Mouse (Mus musculus) midbrain, embryonic 12.5 days (tissue): ENCODE measurements around the gene Kit. TPM values are rescaled to one million over a fixed set of nuclear protein-coding genes. Genes with fewer than 3 reads are reported as not detected.

Experiments
- ATAC-seq: fragments of 200-750 bp; cut with Nextera tagmentation; 2 replicates; pipeline ENCODE4 v1.8.0; 2017; ENCODE audit warnings: low read depth, moderate TSS enrichment, moderate library complexity; ENCODE audit not compliant: low FRiP score
- H3K27ac ChIP-seq: fragments of 300-500 bp; sonication (generic); replicated peaks from 2 replicates; pipeline ENCODE4 v1.5.1; 2016; ENCODE audit warnings: mild to moderate bottlenecking
- H3K27me3 ChIP-seq: fragments of 300-500 bp; sonication (generic); 2 replicates; pipeline ENCODE4 v1.6.1; 2016; ENCODE audit warnings: mild to moderate bottlenecking
- H3K36me3 ChIP-seq: fragments of 300-500 bp; sonication (generic); 2 replicates; pipeline ENCODE4 v1.6.1; 2016
- H3K4me1 ChIP-seq: fragments of 300-500 bp; sonication (generic); 2 replicates; pipeline ENCODE4 v1.6.1; 2016
- H3K4me2 ChIP-seq: fragments of 300-500 bp; sonication (generic); replicated peaks from 2 replicates; pipeline ENCODE4 v1.6.1; 2016; ENCODE audit warnings: mild to moderate bottlenecking, moderate library complexity
- H3K4me3 ChIP-seq: fragments of 300-500 bp; sonication (generic); 2 replicates; pipeline ENCODE4 v1.5.1; 2016; ENCODE audit warnings: mild to moderate bottlenecking
- H3K9ac ChIP-seq: fragments of 300-500 bp; sonication (generic); replicated peaks from 2 replicates; pipeline ENCODE4 v1.6.1; 2016; ENCODE audit warnings: mild to moderate bottlenecking, moderate library complexity
- H3K9me3 ChIP-seq: fragments of 300-500 bp; sonication (generic); 2 replicates; pipeline ENCODE4 v1.6.1; 2016; ENCODE audit warnings: mild to moderate bottlenecking
- WGBS: fragments of 180-500 bp; shearing (Covaris S2); methylation state at CpG from one replicate; pipeline ENCODE4 v1.1.7; 2016; 5-methylcytosine and 5-hydroxymethylcytosine counted together
- polyA plus RNA-seq: library from polyadenylated mRNA; unstranded; fragments of >200 nt; fragmentation: Nextera tagmentation; extraction: Ambion mirVana; gene quantifications from 2 replicates; pipeline ENCODE4 v1.2.1, GENCODE M21; 2016

Gene Kit
- polyA plus RNA-seq, 1 experiment from 2014 or later: 19.7 TPM

DNA sequence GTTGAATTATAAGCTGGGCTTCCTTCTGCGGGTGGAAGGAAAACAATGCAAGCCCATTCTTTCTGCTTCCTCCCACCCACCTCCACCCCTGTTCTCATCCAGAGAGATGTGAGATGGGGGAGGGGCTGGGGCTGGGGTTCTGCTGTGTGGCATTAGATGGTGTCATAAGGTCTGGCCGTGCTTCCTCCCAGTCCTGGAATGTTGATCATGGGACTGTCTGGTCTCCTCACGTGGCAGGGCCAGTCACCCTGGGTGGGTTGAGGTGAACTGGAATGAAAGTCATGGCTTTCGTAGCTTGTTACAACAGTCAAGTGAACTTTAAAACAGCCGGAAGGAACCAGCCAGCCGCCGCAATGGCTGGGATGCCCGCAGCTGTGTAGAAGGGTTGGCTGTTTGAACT is 78.7 kb downstream of the Kit start:
- Histone ChIP-seq H3K27ac (no peak overlapping the region), H3K4me1 (peaks cover 7% of the 10 kb centered on the region; the same call in 1 of the 2 replicates), H3K27me3 (no peaks in the 10 kb centered on the region), H3K9ac (no peak overlapping the region), H3K4me3 (no peak overlapping the region), H3K4me2 (no peak overlapping the region), H3K36me3 (peaks cover 34% of the 10 kb centered on the region), H3K9me3 (no peaks in the 10 kb centered on the region)
- WGBS: 93% methylated on average over 8 of the region's 8 CpGs
- ATAC-seq: no peak

DNA sequence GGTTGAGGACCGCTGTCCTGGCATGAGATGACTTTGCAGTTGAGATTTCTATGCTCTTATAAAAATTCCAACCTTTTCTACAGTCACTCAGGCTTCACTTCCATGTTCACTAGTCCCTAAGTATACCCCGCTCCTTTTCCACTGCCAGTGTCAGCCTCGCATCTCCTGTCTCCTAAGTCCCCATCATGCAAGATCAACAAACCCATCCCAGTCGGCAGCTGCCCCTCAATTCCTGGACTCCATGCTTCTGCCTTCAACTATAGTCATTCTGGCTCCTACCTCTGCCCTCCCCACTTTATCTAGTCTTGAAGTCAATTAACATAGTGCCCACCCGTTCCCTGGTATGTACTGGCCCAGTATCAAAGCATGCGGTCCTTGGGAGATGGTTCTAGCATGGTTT is 83.9 kb downstream of the Kit start:
- H3K4me2 ChIP-seq: no peak overlapping the region
- H3K36me3 ChIP-seq: peaks cover 22% of the 10 kb centered on the region
- ATAC-seq: no peak
- no peak overlapping the region for H3K4me3 ChIP-seq
- H3K9me3 ChIP-seq: 0 out of 2 replicates have a peak, but pooled peaks cover 3% of the 10 kb centered on the region
- no peak overlapping the region for H3K27ac ChIP-seq
- WGBS: 91% methylated on average over 6 of the region's 6 CpGs
- no peaks in the 10 kb centered on the region for H3K4me1 ChIP-seq
- H3K9ac ChIP-seq: no peak overlapping the region
- H3K27me3 ChIP-seq: no peaks in the 10 kb centered on the region

DNA sequence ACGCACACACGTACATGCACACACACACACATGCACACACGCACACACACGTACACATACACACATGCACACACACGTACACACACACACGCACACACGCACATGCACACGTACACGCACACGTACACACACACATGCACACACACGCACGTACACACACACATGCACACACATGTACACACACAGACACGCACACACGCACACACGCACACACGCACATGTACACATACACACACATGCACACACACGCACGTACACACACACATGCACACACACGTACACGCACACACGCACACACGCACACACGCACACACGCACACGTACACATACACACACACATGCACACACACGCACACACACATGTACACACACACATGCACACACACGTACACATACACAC is 85.6 kb downstream of the Kit start:
- no peak overlapping the region for H3K4me3 ChIP-seq
- no peaks in the 10 kb centered on the region for H3K4me1 ChIP-seq
- no peak overlapping the region for H3K9ac ChIP-seq
- H3K9me3 ChIP-seq: 0 out of 2 replicates have a peak, but pooled peaks cover 3% of the 10 kb centered on the region
- H3K4me2 ChIP-seq: no peak overlapping the region
- ATAC-seq: no peak
- 0 out of 2 replicates have a peak, but pooled peaks cover 4% of the 10 kb centered on the region for H3K36me3 ChIP-seq
- WGBS: 97% methylated on average over 27 of the region's 27 CpGs
- H3K27ac ChIP-seq: no peak overlapping the region
- H3K27me3 ChIP-seq: no peaks in the 10 kb centered on the region

DNA sequence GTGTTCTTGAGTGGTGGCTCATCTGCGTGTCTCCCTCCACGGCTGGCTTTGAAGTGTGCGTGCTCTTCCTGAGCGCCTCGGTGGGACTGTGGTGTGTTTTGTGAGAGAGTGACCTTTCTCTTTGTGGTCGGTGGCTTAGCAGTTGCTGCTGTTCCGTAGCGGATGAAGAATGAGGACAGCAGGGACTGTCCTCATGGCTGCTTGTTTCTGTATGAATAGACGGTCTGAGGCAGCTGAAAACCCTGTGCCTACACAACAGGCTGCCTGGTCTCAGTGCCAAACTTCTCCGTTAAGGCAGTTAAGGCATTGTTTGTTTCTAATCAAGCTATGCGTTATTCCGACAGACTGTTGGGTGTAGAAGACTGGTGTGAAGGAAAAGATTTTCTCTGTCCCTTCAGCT is 87.8 kb downstream of the Kit start:
- Histone ChIP-seq H3K9me3 (0 out of 2 replicates have a peak, but pooled peaks cover 3% of the 10 kb centered on the region), H3K27me3 (no peaks in the 10 kb centered on the region), H3K4me2 (no peak overlapping the region), H3K9ac (no peak overlapping the region), H3K27ac (no peak overlapping the region), H3K4me1 (no peaks in the 10 kb centered on the region), H3K4me3 (no peak overlapping the region), H3K36me3 (no peaks in the 10 kb centered on the region)
- WGBS: 73% methylated on average over 12 of the region's 12 CpGs
- ATAC-seq: no peak

DNA sequence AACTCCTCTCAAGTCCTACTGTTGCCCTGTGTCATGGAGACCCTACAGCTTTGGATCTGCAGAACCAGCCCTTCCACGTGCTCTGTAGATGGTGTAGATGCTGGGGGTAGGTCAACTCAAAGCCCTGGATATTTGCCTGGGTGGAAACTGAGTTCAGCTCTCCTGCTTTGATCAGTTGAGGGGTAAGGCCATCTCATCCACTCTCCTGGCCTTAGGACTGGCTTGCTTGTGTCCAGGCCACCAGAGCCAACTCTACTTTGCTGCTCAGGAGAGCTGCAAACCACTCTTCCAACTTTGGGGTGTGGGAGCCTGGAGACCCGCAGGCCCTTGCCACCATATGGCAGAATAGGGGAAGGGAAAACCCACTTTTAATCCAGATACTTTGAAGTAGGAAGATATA is 89.1 kb downstream of the Kit start:
- no peak overlapping the region for H3K27ac ChIP-seq
- H3K27me3 ChIP-seq: no peaks in the 10 kb centered on the region
- ATAC-seq: no peak
- no peak overlapping the region for H3K9ac ChIP-seq
- H3K4me2 ChIP-seq: no peak overlapping the region
- WGBS: 87% methylated on average over 2 of the region's 2 CpGs
- H3K36me3 ChIP-seq: no peaks in the 10 kb centered on the region
- H3K9me3 ChIP-seq: 0 out of 2 replicates have a peak, but pooled peaks cover 3% of the 10 kb centered on the region
- no peaks in the 10 kb centered on the region for H3K4me1 ChIP-seq
- no peak overlapping the region for H3K4me3 ChIP-seq

GRCm38 (mm10) chr5:75667083-75667482 is 92.4 kb downstream of the Kit start:
- no peak for ATAC-seq
- Histone ChIP-seq H3K4me3 (no peak overlapping the region), H3K9me3 (no peaks in the 10 kb centered on the region), H3K27me3 (no peaks in the 10 kb centered on the region), H3K4me1 (no peaks in the 10 kb centered on the region), H3K36me3 (no peaks in the 10 kb centered on the region), H3K4me2 (no peak overlapping the region), H3K9ac (no peak overlapping the region), H3K27ac (no peak overlapping the region)
- WGBS: 69% methylated on average over 3 of the region's 3 CpGs

GRCm38 (mm10) chr5:75671136-75671788 is 96.5 kb downstream of the Kit start:
- H3K4me3 ChIP-seq: no peak overlapping the region
- no peaks in the 10 kb centered on the region for H3K36me3 ChIP-seq
- H3K27ac ChIP-seq: no peak overlapping the region
- WGBS: 91% methylated on average over 5 of the region's 5 CpGs
- H3K4me2 ChIP-seq: no peak overlapping the region
- no peaks in the 10 kb centered on the region for H3K27me3 ChIP-seq
- no peaks in the 10 kb centered on the region for H3K9me3 ChIP-seq
- no peak for ATAC-seq
- no peaks in the 10 kb centered on the region for H3K4me1 ChIP-seq
- no peak overlapping the region for H3K9ac ChIP-seq

DNA sequence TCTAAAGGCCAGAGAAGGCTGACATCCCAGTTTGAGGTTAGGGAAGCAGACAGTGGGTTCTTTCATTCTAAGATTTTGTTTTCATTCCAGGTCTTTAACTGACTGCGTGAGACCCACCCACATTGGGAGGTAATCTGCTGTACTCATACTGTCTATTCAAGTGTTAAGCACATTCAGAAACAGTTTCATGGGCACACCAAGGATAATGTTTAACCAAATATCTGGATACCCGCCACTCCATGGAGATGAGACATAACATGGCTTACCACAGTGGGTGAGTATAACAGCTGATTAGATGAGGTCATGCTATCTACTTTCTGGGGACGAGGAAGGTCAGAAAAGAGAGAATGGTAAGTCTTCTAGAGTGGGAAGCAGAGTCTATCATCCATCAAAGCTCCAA is 101.3 kb downstream of the Kit start:
- no peaks in the 10 kb centered on the region for H3K27me3 ChIP-seq
- H3K4me1 ChIP-seq: no peaks in the 10 kb centered on the region
- no peaks in the 10 kb centered on the region for H3K9me3 ChIP-seq
- no peak for ATAC-seq
- H3K36me3 ChIP-seq: no peaks in the 10 kb centered on the region
- no peak overlapping the region for H3K27ac ChIP-seq
- no peak overlapping the region for H3K4me2 ChIP-seq
- H3K9ac ChIP-seq: no peak overlapping the region
- 91% methylated on average over 3 of the region's 3 CpGs for WGBS
- no peak overlapping the region for H3K4me3 ChIP-seq

GRCm38 (mm10) chr5:75679896-75680295 is 105.2 kb downstream of the Kit start:
- no peak overlapping the region for H3K27ac ChIP-seq
- H3K4me3 ChIP-seq: no peak overlapping the region
- 90% methylated on average over 3 of the region's 3 CpGs for WGBS
- H3K4me1 ChIP-seq: no peaks in the 10 kb centered on the region
- H3K9me3 ChIP-seq: no peaks in the 10 kb centered on the region
- no peak overlapping the region for H3K9ac ChIP-seq
- ATAC-seq: no peak
- no peak overlapping the region for H3K4me2 ChIP-seq
- H3K36me3 ChIP-seq: no peaks in the 10 kb centered on the region
- H3K27me3 ChIP-seq: no peaks in the 10 kb centered on the region

DNA sequence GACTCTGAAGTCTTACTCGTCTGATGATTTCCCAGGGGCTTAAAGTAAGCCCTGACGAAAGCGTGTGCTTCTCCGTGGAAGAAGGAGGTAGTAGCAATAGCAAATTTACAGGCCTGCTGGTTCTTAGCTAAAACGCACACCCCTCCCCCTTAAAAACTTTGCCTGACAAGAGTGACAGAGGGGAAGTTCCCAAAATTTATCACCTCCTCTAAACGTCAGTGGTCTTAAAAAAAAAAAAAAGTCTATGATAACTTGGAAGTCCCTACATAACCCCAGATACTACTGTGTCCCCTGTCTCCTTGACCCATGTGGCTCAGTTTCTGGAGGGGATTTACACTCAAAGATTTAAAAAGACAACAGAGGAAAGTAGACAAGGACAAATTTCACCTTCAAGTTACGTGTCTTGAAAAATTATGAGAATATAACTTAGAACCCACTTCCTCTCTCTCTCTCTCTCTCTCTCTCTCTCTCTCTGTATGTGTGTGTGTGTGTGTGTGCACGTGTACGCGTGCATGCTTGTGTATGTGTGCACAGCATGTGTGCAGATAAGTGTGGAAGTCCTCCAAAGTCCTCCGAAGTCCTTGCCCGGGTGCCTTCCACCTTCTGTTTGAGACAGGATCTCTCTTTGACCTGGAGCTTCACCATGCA is 120.6 kb downstream of the Kit start:
- 83% methylated on average over 12 of the region's 12 CpGs for whole genome bisulfite sequencing
- no peaks in the 10 kb centered on the region for H3K36me3 ChIP-seq
- no peak overlapping the region for H3K4me2 ChIP-seq
- H3K4me1 ChIP-seq: peaks cover 9% of the 10 kb centered on the region; the same call in 1 of the 2 replicates
- H3K4me3 ChIP-seq: no peak overlapping the region
- no peaks in the 10 kb centered on the region for H3K9me3 ChIP-seq
- ATAC-seq: no peak
- no peak overlapping the region for H3K27ac ChIP-seq
- no peak overlapping the region for H3K9ac ChIP-seq
- peaks cover 13% of the 10 kb centered on the region; the same call in 1 of the 2 replicates for H3K27me3 ChIP-seq

GRCm38 (mm10) chr5:75696960-75697359 is 122.2 kb downstream of the Kit start:
- Histone ChIP-seq H3K4me3 (no peak overlapping the region), H3K9me3 (no peaks in the 10 kb centered on the region), H3K27me3 (peaks cover 13% of the 10 kb centered on the region; the same call in 1 of the 2 replicates), H3K9ac (no peak overlapping the region), H3K4me1 (peaks cover 9% of the 10 kb centered on the region; the same call in 1 of the 2 replicates), H3K27ac (no peak overlapping the region), H3K36me3 (no peaks in the 10 kb centered on the region), H3K4me2 (no peak overlapping the region)
- ATAC-seq: peak; percentile 97
- 23% methylated on average over 5 of the region's 5 CpGs for WGBS

DNA sequence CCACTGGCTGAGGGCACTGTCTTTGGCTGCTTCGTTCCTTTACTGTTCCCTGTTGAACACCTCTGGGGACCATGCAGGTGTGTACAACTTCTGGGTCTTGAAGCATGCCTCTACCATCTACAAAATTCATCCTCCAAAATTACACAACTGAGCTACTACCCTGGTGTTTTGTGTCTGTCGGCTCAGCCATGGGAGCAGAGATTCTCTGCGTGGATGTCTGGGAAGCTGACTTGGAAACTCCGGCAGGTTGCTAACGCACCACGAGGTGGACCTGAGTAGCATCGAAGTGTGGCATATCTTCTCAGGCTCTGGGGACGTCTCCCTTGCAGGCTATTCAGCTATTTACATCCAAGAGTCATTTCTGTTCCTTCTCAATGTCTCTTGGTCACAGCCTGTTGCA is 123.8 kb downstream of the Kit start:
- no peak for ATAC-seq
- Histone ChIP-seq H3K4me2 (no peak overlapping the region), H3K9me3 (peaks cover 4% of the 10 kb centered on the region; the same call in 1 of the 2 replicates), H3K36me3 (no peaks in the 10 kb centered on the region), H3K27ac (no peak overlapping the region), H3K4me1 (peaks cover 9% of the 10 kb centered on the region; the same call in 1 of the 2 replicates), H3K4me3 (no peak overlapping the region), H3K9ac (no peak overlapping the region), H3K27me3 (peaks cover 13% of the 10 kb centered on the region; the same call in 1 of the 2 replicates)
- 92% methylated on average over 8 of the region's 8 CpGs for WGBS
